Mouse (Mus musculus): Measurements from ENCODE around the gene Myoz1. TPM values are rescaled to one million over a fixed set of nuclear protein-coding genes. Genes with fewer than 3 reads are reported as not detected.
A peak's percentile ranks its signal among the peaks of the same experiment; 100 is the strongest.
"Not testable (repeated sequence)": the region's sequence is repeated elsewhere in the genome, so short reads cannot be mapped to it uniquely, and the experiment has no call there.

Myoz1 gene
- total RNA-seq, 2 experiments from 2014 or later = 2,514 to 2,966 TPM

DNA sequence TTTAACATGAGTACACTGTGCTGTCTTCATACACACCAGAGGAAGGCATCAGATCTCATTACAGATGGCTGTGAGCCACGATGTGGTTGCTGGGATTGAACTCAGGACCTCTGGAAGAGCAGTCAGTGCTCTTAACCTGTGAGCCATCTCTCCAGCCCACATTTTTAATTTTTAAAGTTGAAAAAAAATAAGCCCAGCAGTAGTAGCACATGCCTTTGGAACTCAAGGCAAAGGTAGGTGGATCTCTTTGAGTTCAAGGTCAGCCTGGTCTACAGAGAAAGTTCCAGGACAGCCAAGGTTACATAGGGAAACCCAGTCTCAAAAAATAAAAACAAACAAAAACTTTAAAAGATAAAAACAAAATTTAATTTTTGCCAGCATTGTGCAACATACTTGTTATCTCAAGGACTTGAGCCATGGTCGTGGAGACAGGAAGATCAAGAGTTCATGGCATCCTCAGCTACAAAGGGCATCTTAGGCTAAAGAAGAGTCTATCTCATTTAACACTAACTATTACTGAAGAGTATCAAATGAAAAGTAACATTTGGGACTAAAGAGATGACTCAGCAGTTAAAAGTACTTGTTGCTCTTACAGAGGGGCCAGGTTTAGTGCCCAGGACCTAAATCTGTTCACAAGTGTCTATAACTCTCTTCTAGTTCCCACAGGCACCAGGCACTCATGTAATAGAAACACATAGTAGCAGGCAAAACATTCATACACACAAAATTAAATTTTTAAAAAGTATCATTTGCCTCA, 18.3 kb downstream of the Myoz1 start:
- no peak for DNase-seq

DNA sequence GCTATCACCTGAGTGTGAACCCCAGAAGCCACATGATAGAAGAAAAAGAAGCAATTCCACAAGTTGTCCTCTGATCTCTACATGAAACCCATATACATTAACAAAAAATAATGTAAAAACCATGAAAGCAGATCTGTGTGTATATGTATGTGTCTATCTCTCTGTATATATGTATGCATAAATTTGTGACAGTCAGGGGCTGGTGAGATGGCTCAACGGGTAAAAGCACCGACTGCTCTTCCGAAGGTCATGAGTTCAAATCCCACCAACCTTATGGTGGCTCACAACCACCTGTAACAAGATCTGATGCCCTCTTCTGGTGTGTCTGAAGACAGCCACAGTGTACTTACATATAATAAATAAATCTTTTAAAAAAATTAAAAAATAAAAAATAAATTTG, 19.4 kb downstream of the Myoz1 start:
- not testable (repeated sequence) for DNase-seq

- no peak for DNase-seq
Observed at GRCm38 (mm10) chr14:20635546-20635945, 20.8 kb downstream of the Myoz1 start.

DNA sequence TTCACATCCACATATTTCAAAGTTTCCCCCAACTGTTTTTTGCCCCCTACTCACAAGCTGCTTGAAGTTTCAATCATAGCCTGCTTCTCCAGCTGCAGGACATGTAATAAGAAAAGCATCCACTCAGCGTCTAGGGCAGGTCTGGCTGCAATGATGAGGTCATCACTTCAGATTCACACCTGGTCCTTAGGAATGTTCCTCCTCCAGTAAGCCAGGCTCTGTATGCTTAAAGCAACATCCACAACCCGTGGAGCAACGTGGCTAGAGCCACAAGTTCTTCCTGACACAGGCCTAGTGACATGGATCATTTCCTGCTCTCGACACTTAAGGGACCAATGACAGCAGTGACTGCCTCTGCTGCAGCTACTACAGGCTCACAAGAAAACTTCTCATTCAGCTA, 25.1 kb downstream of the Myoz1 start:
- DNase-seq = no peak

DNA sequence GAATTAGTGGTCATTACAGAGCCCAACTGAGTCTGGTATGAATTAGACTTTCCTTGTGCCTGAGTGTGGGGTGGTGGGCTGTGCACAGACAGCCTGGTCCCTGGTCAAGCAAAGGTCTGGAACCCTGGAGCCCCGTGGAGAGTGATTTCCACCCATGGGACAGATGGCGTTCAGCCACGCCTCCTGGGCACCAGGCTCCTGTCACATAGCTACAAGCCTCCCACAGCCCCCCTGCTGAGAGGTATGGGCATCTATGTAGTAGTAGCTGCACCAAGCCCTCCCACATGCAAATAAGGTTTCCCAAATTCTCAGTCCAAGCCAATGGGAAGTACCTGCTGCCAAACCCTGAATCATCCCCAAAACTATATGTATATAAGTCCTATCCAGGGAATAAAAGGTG, 29.4 kb downstream of the Myoz1 start:
- no peak for DNase-seq

GRCm38 (mm10) chr14:20626447-20626846, 29.9 kb downstream of the Myoz1 start:
- no peak for DNase-seq

- DNase-seq = no peak
Observed at GRCm38 (mm10) chr14:20622907-20623306, 33.4 kb downstream of the Myoz1 start.

- DNase-seq = no peak
Observed at GRCm38 (mm10) chr14:20622412-20622811, 33.9 kb downstream of the Myoz1 start.

GRCm38 (mm10) chr14:20621903-20622302, 34.4 kb downstream of the Myoz1 start:
- no peak for DNase-seq

DNA sequence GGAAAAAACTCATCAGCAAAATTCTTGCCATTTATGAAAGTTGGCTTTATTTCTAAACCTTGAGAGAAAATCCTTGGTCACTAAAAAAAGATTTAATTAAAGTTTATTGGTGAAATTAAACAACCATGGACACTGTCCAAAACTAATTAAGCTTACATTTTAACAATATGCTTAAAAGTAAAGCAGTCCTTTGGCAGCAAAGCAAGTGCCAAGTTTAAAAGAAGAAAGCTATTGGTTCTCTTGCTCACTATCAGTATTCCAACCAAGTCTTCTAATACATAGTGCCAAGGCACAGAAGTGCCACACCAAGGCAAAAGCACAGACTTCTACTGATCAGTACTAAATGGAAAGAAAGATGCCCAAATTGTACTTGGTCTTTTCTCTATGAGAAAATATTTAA, 37.2 kb downstream of the Myoz1 start:
- no peak for DNase-seq

- DNase-seq = no peak
Observed at GRCm38 (mm10) chr14:20618211-20618610, 38.1 kb downstream of the Myoz1 start.

GRCm38 (mm10) chr14:20616421-20616820, 39.9 kb downstream of the Myoz1 start:
- no peak for DNase-seq

- DNase-seq = no peak
Observed at GRCm38 (mm10) chr14:20615075-20615474, 41.3 kb downstream of the Myoz1 start.

GRCm38 (mm10) chr14:20612820-20613219, 43.5 kb downstream of the Myoz1 start:
- no peak for DNase-seq

GRCm38 (mm10) chr14:20610146-20610545, 46.2 kb downstream of the Myoz1 start:
- DNase-seq = peak; percentile 73

DNA sequence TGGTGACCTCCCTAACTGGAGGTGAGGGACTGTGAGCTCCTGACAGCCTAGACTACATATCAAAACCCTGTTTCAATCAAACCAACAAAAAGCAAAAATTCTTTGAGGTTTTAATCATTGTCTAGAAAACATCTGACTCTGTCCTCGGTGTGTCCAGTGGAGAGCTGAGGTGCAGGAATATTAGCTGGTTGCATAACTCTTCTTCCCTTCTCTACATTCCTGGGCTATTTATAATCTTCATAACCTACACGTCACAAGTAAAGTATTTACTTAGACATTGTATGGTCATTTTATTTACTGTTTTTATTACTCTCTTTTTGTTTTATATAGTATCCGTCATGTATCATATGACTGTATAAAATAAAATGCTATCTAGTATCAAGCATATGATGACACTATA, 46.8 kb downstream of the Myoz1 start:
- no peak for DNase-seq

GRCm38 (mm10) chr14:20607396-20608126, 48.8 kb downstream of the Myoz1 start:
- DNase-seq = no peak

DNA sequence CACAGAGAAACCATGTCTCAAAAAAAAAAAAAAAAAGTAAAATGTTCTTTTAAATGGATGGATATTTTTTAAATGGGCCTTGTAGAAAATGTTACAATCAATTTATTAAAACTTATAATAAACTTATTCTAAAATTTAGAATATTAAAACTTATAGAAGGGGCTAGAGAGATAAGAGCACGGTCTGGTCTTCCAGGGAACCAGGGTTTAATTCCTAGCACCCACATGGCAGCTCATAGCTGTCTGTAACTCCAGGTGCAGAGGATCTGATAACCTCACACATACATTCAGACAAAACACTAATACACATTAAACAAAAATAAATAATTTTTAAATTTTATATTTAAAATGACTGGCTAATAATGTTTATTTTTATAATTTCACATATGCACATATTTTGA, 55.1 kb downstream of the Myoz1 start:
- no peak for DNase-seq

DNA sequence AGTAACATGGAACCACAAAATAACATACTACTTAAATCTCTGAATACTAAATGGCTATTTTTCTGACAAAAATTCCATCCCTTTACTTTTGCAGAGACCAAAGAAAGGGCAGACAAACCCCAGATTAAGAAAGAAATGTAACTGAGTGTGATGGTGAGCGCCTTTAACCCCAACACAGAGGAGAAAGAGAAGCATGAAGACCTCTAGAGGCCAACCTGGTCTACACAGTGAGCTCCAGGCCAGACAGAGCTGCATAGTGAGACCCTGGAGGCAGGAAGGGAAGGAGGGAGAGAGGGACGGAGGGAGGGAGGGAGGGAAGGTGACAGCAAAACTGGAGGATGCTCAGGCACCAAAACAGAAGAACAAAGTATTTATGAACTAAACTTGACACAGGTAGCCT, 56.1 kb downstream of the Myoz1 start:
- no peak for DNase-seq

GRCm38 (mm10) chr14:20599542-20599941, 56.8 kb downstream of the Myoz1 start:
- DNase-seq = no peak
